Mouse (Mus musculus): ENCODE measurements around the gene Cadps. TPM values are rescaled to one million over a fixed set of nuclear protein-coding genes. Genes with fewer than 3 reads are reported as not detected.

Gene Cadps
- polyA plus RNA-seq, 1 experiment from 2014 or later = 42.7 TPM

GRCm38 (mm10) chr14:12821831-12822490 is 918 bp downstream of the Cadps start:
- ATAC-seq = peak; percentile 84
- H3K4me1 ChIP-seq (ENCODE audit: control insufficient read depth, insufficient read depth, low read length) = peaks cover 21% of the 10 kb centered on the region
- no peaks in the 10 kb centered on the region for H3K27me3 ChIP-seq (ENCODE audit: control insufficient read depth, insufficient read depth, low read depth, low read length)
- peak overlapping the region; percentile 98 for H3K27ac ChIP-seq (ENCODE audit: low read length)
- no peaks in the 10 kb centered on the region for H3K9me3 ChIP-seq (replicated peaks; ENCODE audit: control insufficient read depth, low read length, poor library complexity, severe bottlenecking)
- H3K4me3 ChIP-seq (ENCODE audit: low read depth, low read length) = peak overlapping the region; percentile 50
- under 1% methylated on average over 49 of the region's 58 CpGs for WGBS
- peak overlapping the region; percentile 75 for H3K4me2 ChIP-seq (ENCODE audit: low read length)
- H3K9ac ChIP-seq (ENCODE audit: low read depth, low read length) = peak overlapping the region; percentile 79
- no peaks in the 10 kb centered on the region for H3K36me3 ChIP-seq (ENCODE audit: control insufficient read depth, insufficient read depth, low read length)

GRCm38 (mm10) chr14:12821156-12821813 is 1.6 kb downstream of the Cadps start:
- no peaks in the 10 kb centered on the region for H3K9me3 ChIP-seq (replicated peaks; ENCODE audit: control insufficient read depth, low read length, poor library complexity, severe bottlenecking)
- H3K4me3 ChIP-seq (ENCODE audit: low read depth, low read length) = peak overlapping the region; percentile 50
- peak; percentile 32 for ATAC-seq
- WGBS = under 1% methylated on average over 12 of the region's 13 CpGs
- H3K9ac ChIP-seq (ENCODE audit: low read depth, low read length) = peak overlapping the region; percentile 79
- no peaks in the 10 kb centered on the region for H3K36me3 ChIP-seq (ENCODE audit: control insufficient read depth, insufficient read depth, low read length)
- no peaks in the 10 kb centered on the region for H3K27me3 ChIP-seq (ENCODE audit: control insufficient read depth, insufficient read depth, low read depth, low read length)
- H3K4me1 ChIP-seq (ENCODE audit: control insufficient read depth, insufficient read depth, low read length) = peaks cover 21% of the 10 kb centered on the region
- H3K27ac ChIP-seq (ENCODE audit: low read length) = peak overlapping the region; percentile 98
- H3K4me2 ChIP-seq (ENCODE audit: low read length) = peak overlapping the region; percentile 75

DNA sequence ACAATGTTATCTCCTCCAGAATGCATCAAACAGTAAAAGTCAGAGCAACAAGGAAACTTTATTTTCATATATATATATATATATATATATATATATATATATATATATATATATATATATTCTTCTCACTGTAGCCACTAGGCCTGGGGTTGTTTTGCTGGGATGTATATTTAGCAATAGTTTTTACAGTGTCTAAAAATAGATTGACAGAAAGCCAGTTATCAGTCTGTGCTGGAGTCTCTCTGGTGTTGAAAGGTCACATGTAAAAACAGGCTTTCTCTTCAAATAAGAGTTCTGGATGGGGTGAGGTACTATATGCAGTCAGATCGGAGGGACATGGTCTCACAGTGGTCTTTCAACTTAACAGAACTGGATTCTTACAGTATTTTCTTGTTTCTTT is 2.7 kb downstream of the Cadps start:
- Histone ChIP-seq H3K9me3 (replicated peaks; ENCODE audit: control insufficient read depth, low read length, poor library complexity, severe bottlenecking) (no peaks in the 10 kb centered on the region), H3K27me3 (ENCODE audit: control insufficient read depth, insufficient read depth, low read depth, low read length) (no peaks in the 10 kb centered on the region), H3K27ac (ENCODE audit: low read length) (no peak overlapping the region), H3K4me2 (ENCODE audit: low read length) (peak overlapping the region; percentile 75), H3K4me3 (ENCODE audit: low read depth, low read length) (peak overlapping the region; percentile 50; the same call in 1 of the 2 replicates), H3K9ac (ENCODE audit: low read depth, low read length) (no peak overlapping the region), H3K4me1 (ENCODE audit: control insufficient read depth, insufficient read depth, low read length) (peaks cover 21% of the 10 kb centered on the region), H3K36me3 (ENCODE audit: control insufficient read depth, insufficient read depth, low read length) (no peaks in the 10 kb centered on the region)
- ATAC-seq = no peak
- WGBS = 58% methylated on average over 1 of the region's 1 CpGs

DNA sequence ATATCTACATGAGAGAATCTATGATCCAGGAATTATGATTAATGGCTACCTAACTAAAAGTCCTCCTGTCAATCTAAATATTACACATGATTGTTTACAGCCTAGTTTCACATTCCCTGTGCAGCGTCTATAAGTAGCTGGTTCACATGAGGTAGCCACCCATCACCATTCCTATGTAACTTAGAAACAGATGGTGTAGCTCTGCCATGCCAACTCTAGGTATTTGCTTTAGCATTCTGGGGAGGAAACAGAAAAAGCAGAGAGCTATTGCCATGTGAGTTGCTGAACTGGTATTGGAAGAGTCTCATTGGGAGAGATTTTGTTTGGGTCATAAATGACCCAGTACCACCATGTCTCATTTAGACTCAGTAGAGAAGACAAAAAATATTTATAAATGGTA is 4.4 kb downstream of the Cadps start:
- no peaks in the 10 kb centered on the region for H3K27me3 ChIP-seq (ENCODE audit: control insufficient read depth, insufficient read depth, low read depth, low read length)
- no peak overlapping the region for H3K4me2 ChIP-seq (ENCODE audit: low read length)
- H3K9me3 ChIP-seq (replicated peaks; ENCODE audit: control insufficient read depth, low read length, poor library complexity, severe bottlenecking) = no peaks in the 10 kb centered on the region
- no peak overlapping the region for H3K4me3 ChIP-seq (ENCODE audit: low read depth, low read length)
- ATAC-seq = no peak
- 94% methylated on average over 1 of the region's 1 CpGs for WGBS
- peaks cover 18% of the 10 kb centered on the region for H3K4me1 ChIP-seq (ENCODE audit: control insufficient read depth, insufficient read depth, low read length)
- H3K36me3 ChIP-seq (ENCODE audit: control insufficient read depth, insufficient read depth, low read length) = no peaks in the 10 kb centered on the region
- H3K9ac ChIP-seq (ENCODE audit: low read depth, low read length) = no peak overlapping the region
- H3K27ac ChIP-seq (ENCODE audit: low read length) = no peak overlapping the region

GRCm38 (mm10) chr14:12812072-12812471 is 10.8 kb downstream of the Cadps start:
- Histone ChIP-seq H3K4me2 (ENCODE audit: low read length) (no peak overlapping the region), H3K9me3 (replicated peaks; ENCODE audit: control insufficient read depth, low read length, poor library complexity, severe bottlenecking) (no peaks in the 10 kb centered on the region), H3K27me3 (ENCODE audit: control insufficient read depth, insufficient read depth, low read depth, low read length) (no peaks in the 10 kb centered on the region), H3K4me3 (ENCODE audit: low read depth, low read length) (no peak overlapping the region), H3K27ac (ENCODE audit: low read length) (no peak overlapping the region), H3K4me1 (ENCODE audit: control insufficient read depth, insufficient read depth, low read length) (peaks cover 2% of the 10 kb centered on the region; the same call in 1 of the 2 replicates), H3K9ac (ENCODE audit: low read depth, low read length) (no peak overlapping the region), H3K36me3 (ENCODE audit: control insufficient read depth, insufficient read depth, low read length) (no peaks in the 10 kb centered on the region)
- no peak for ATAC-seq
- WGBS = 91% methylated on average over 3 of the region's 3 CpGs

- WGBS = 95% methylated on average over 1 of the region's 1 CpGs
- ATAC-seq = no peak
- Histone ChIP-seq H3K4me1 (ENCODE audit: control insufficient read depth, insufficient read depth, low read length) (no peaks in the 10 kb centered on the region), H3K27me3 (ENCODE audit: control insufficient read depth, insufficient read depth, low read depth, low read length) (no peaks in the 10 kb centered on the region), H3K9ac (ENCODE audit: low read depth, low read length) (no peak overlapping the region), H3K27ac (ENCODE audit: low read length) (no peak overlapping the region), H3K4me3 (ENCODE audit: low read depth, low read length) (no peak overlapping the region), H3K4me2 (ENCODE audit: low read length) (no peak overlapping the region), H3K9me3 (replicated peaks; ENCODE audit: control insufficient read depth, low read length, poor library complexity, severe bottlenecking) (no peaks in the 10 kb centered on the region), H3K36me3 (ENCODE audit: control insufficient read depth, insufficient read depth, low read length) (no peaks in the 10 kb centered on the region)
Observed at GRCm38 (mm10) chr14:12802995-12803394, 19.9 kb downstream of the Cadps start.

DNA sequence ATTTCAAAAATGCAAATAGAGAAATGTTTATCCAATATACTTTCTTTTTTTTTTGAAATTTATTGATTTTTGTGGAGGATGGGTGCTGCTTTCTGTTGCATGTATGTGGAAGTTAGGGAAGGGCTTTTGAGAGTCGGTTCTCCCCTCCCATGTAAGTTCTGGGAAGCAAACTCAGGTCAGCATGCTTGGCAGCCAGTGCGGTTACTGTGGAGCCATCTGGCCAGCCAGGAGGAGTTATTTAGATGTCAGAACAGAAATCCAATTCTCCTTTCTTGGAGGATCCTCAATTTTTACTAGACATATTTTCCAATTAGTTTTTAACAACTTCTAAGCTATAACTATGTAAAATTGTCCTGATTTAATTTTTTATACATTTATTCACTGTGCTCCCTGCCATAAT is 21.8 kb downstream of the Cadps start:
- H3K9me3 ChIP-seq (replicated peaks; ENCODE audit: control insufficient read depth, low read length, poor library complexity, severe bottlenecking) = no peaks in the 10 kb centered on the region
- WGBS = 88% methylated on average over 2 of the region's 2 CpGs
- H3K4me2 ChIP-seq (ENCODE audit: low read length) = no peak overlapping the region
- no peaks in the 10 kb centered on the region for H3K4me1 ChIP-seq (ENCODE audit: control insufficient read depth, insufficient read depth, low read length)
- H3K4me3 ChIP-seq (ENCODE audit: low read depth, low read length) = no peak overlapping the region
- no peak overlapping the region for H3K9ac ChIP-seq (ENCODE audit: low read depth, low read length)
- no peaks in the 10 kb centered on the region for H3K27me3 ChIP-seq (ENCODE audit: control insufficient read depth, insufficient read depth, low read depth, low read length)
- no peak for ATAC-seq
- no peaks in the 10 kb centered on the region for H3K36me3 ChIP-seq (ENCODE audit: control insufficient read depth, insufficient read depth, low read length)
- no peak overlapping the region for H3K27ac ChIP-seq (ENCODE audit: low read length)

DNA sequence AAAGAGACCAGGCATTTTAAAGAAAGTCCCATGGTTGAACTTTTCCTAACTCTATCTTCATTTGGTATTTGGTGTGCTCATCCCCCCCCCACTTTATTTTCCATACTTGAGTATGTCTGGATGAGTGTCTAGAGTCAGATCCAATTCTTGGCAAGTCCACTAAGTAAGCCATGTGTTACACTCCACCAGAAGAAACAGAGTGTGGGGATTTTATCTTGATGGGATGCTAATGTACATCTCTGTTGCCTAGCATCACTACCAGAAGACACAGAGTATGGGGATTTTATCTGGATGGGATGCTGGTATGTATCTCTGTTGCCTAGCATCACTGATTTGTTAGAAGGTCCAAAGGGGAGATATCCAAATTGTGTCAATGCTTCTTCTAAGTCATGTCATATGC is 24.0 kb downstream of the Cadps start:
- Histone ChIP-seq H3K9ac (ENCODE audit: low read depth, low read length) (no peak overlapping the region), H3K9me3 (replicated peaks; ENCODE audit: control insufficient read depth, low read length, poor library complexity, severe bottlenecking) (no peaks in the 10 kb centered on the region), H3K4me2 (ENCODE audit: low read length) (no peak overlapping the region), H3K27me3 (ENCODE audit: control insufficient read depth, insufficient read depth, low read depth, low read length) (no peaks in the 10 kb centered on the region), H3K27ac (ENCODE audit: low read length) (no peak overlapping the region), H3K4me1 (ENCODE audit: control insufficient read depth, insufficient read depth, low read length) (no peaks in the 10 kb centered on the region), H3K4me3 (ENCODE audit: low read depth, low read length) (no peak overlapping the region), H3K36me3 (ENCODE audit: control insufficient read depth, insufficient read depth, low read length) (no peaks in the 10 kb centered on the region)
- no peak for ATAC-seq

- H3K4me2 ChIP-seq (ENCODE audit: low read length) = no peak overlapping the region
- no peak for ATAC-seq
- H3K27ac ChIP-seq (ENCODE audit: low read length) = no peak overlapping the region
- no peak overlapping the region for H3K9ac ChIP-seq (ENCODE audit: low read depth, low read length)
- 95% methylated on average over 1 of the region's 1 CpGs for WGBS
- no peaks in the 10 kb centered on the region for H3K4me1 ChIP-seq (ENCODE audit: control insufficient read depth, insufficient read depth, low read length)
- no peaks in the 10 kb centered on the region for H3K27me3 ChIP-seq (ENCODE audit: control insufficient read depth, insufficient read depth, low read depth, low read length)
- H3K36me3 ChIP-seq (ENCODE audit: control insufficient read depth, insufficient read depth, low read length) = no peaks in the 10 kb centered on the region
- no peaks in the 10 kb centered on the region for H3K9me3 ChIP-seq (replicated peaks; ENCODE audit: control insufficient read depth, low read length, poor library complexity, severe bottlenecking)
- no peak overlapping the region for H3K4me3 ChIP-seq (ENCODE audit: low read depth, low read length)
Observed at GRCm38 (mm10) chr14:12784296-12784695, 38.6 kb downstream of the Cadps start.

Measured in midbrain, embryonic 16.5 days (tissue).